Mouse (Mus musculus): ENCODE data around the gene Prss45. TPM values are rescaled to one million over a fixed set of nuclear protein-coding genes. Genes with fewer than 3 reads are reported as not detected.

The Prss45 gene
- 0.20 TPM in 1 of 2 replicates, not detected in the other for polyA plus RNA-seq (2015; fragmentation: Nextera tagmentation; extraction: Ambion mirVana)

DNA sequence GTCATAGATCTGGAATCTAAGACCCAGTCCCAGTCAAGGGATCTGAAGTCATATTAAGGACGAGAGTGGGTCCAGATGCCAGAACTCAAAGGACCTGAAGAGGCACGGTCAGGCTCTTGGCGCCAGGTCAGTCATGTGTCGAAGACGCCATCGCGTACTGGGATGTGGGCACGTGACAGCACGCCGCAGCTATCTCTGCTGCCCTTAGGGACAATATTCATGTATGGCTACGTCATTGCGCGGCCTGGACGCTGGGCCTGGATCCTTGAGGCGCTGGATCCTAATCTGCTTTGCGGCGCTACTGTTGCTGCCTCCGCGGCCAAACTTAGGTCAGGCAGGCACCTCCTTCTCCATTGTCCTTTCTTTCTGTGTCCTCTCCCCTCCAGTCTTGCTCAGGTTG lies at the start of gene Prss45:
Gene Prss45 (plus strand): TSS at position 178 of the 400 bp plus-strand sequence.
- H3K4me2 ChIP-seq (ENCODE audit: low read length), result no peak within 1 kb of the TSS
- H3K27me3 ChIP-seq (ENCODE audit: control insufficient read depth, insufficient read depth, low read depth, low read length), result no peaks in the 10 kb centered on the region
- no peaks in the 10 kb centered on the region for H3K9me3 ChIP-seq (replicated peaks; ENCODE audit: control insufficient read depth, low read length, poor library complexity, severe bottlenecking)
- WGBS, result 76% methylated on average over 19 of the region's 19 CpGs
- no peak for ATAC-seq
- no peaks in the 10 kb centered on the region for H3K36me3 ChIP-seq (ENCODE audit: control insufficient read depth, insufficient read depth, low read length)
- no peak within 1 kb of the TSS for H3K4me3 ChIP-seq (ENCODE audit: low read depth, low read length)
- no peak within 1 kb of the TSS for H3K9ac ChIP-seq (ENCODE audit: low read depth, low read length)
- H3K27ac ChIP-seq (ENCODE audit: low read length), result no peak within 1 kb of the TSS
- H3K4me1 ChIP-seq (ENCODE audit: control insufficient read depth, insufficient read depth, low read length), result no peaks in the 10 kb centered on the region

DNA sequence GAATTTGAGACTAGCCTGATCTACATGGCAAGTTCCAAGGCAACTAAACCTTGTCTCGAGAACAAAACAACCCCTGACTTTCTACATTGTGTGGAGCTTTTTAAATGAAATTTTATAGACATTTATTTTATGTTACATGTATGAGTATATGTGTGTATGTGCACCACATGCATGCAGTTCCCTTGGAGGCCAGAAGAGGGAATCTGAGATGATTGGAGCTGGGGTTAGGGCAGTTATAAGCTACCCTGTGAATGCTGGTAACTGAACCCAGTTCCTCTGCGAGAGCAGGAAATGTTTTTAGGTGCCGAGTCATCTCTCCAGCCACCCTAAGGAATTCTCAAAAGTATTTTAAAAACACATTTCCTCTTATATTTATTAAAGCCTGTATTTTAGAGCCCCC lies 46.2 kb upstream of the Prss45 start:
- H3K27ac ChIP-seq (ENCODE audit: low read length), result no peak overlapping the region
- H3K9ac ChIP-seq (ENCODE audit: low read depth, low read length), result no peak overlapping the region
- WGBS, result 90% methylated on average over 3 of the region's 3 CpGs
- H3K4me3 ChIP-seq (ENCODE audit: low read depth, low read length), result no peak overlapping the region
- H3K4me2 ChIP-seq (ENCODE audit: low read length), result no peak overlapping the region
- ATAC-seq, result no peak
- H3K4me1 ChIP-seq (ENCODE audit: control insufficient read depth, insufficient read depth, low read length), result no peaks in the 10 kb centered on the region
- no peaks in the 10 kb centered on the region for H3K27me3 ChIP-seq (ENCODE audit: control insufficient read depth, insufficient read depth, low read depth, low read length)
- 0 out of 2 replicates have a peak, but pooled peaks cover 2% of the 10 kb centered on the region for H3K9me3 ChIP-seq (replicated peaks; ENCODE audit: control insufficient read depth, low read length, poor library complexity, severe bottlenecking)
- H3K36me3 ChIP-seq (ENCODE audit: control insufficient read depth, insufficient read depth, low read length), result no peaks in the 10 kb centered on the region

DNA sequence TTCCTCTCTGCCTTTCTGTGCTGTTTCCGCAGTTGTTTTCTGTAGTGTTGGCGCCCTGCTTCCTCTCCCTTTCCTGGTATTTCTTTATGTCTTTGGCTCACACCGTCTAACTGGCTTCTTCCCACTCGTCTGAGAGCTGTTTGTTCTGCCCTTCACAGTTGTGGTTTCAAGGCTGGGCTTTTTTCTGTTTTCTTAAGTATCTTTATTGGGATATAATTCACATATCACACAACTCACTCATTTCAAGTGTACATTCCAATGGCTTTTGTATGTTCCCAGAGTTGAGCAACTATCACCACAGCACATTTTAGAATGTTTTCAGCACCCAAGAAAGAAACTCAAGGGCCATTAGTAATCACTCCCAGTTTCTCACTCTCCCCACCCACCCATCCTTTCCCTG lies 43.9 kb upstream of the Prss45 start:
- no peak for ATAC-seq
- Histone ChIP-seq H3K27ac (ENCODE audit: low read length) (no peak overlapping the region), H3K4me2 (ENCODE audit: low read length) (no peak overlapping the region), H3K27me3 (ENCODE audit: control insufficient read depth, insufficient read depth, low read depth, low read length) (no peaks in the 10 kb centered on the region), H3K4me1 (ENCODE audit: control insufficient read depth, insufficient read depth, low read length) (no peaks in the 10 kb centered on the region), H3K9me3 (replicated peaks; ENCODE audit: control insufficient read depth, low read length, poor library complexity, severe bottlenecking) (0 out of 2 replicates have a peak, but pooled peaks cover 2% of the 10 kb centered on the region), H3K36me3 (ENCODE audit: control insufficient read depth, insufficient read depth, low read length) (no peaks in the 10 kb centered on the region), H3K4me3 (ENCODE audit: low read depth, low read length) (no peak overlapping the region), H3K9ac (ENCODE audit: low read depth, low read length) (no peak overlapping the region)
- 83% methylated on average over 4 of the region's 4 CpGs for WGBS

DNA sequence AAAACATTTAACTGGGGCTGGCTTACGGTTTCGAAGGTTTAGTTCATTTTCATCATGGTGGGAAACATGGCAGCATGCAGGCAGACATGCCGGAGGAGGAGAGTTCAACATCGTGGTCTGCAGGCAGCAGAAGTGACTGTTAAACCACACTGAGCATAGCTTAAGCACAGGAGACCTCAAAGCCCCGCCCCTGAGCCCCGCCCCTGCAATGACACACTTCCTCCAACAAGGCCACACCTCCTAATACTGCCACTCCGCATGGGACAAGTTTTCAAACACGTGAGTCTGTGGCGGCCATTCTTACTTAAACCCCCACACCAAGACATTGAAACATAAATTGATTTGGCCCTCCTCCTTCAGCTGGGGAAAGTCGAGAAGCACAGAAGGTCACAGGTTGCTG lies 37.4 kb upstream of the Prss45 start:
- Histone ChIP-seq H3K4me2 (ENCODE audit: low read length) (no peak overlapping the region), H3K9me3 (replicated peaks; ENCODE audit: control insufficient read depth, low read length, poor library complexity, severe bottlenecking) (no peaks in the 10 kb centered on the region), H3K27me3 (ENCODE audit: control insufficient read depth, insufficient read depth, low read depth, low read length) (no peaks in the 10 kb centered on the region), H3K27ac (ENCODE audit: low read length) (no peak overlapping the region), H3K9ac (ENCODE audit: low read depth, low read length) (no peak overlapping the region), H3K4me3 (ENCODE audit: low read depth, low read length) (no peak overlapping the region), H3K36me3 (ENCODE audit: control insufficient read depth, insufficient read depth, low read length) (no peaks in the 10 kb centered on the region), H3K4me1 (ENCODE audit: control insufficient read depth, insufficient read depth, low read length) (no peaks in the 10 kb centered on the region)
- no peak for ATAC-seq
- 86% methylated on average over 10 of the region's 10 CpGs for WGBS

DNA sequence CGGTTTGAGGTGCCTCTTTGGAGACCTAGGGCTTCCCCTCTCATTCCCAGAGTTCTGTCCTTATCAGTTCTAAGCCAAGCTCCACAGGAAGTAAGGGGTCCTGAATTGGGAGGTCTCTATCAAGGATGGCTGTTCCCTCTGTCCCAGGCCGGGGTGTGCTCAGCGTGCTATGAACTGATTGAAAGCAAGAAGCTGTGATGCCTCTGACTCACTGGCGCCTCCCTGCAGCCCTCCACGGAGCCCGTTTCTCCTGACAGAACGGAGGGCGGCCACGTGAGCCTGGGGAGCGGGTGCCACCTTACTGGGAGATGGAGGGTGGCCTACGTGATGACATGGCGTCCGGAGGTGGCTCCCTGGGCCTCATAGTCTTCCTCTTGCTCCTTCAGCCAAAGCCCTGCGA lies 36.5 kb upstream of the Prss45 start, which contains the start of gene Prss42:
Gene Prss42 (plus strand): TSS at position 301 of the 400 bp plus-strand sequence.
- Histone ChIP-seq H3K4me2 (ENCODE audit: low read length) (no peak within 1 kb of the TSS), H3K27me3 (ENCODE audit: control insufficient read depth, insufficient read depth, low read depth, low read length) (no peaks in the 10 kb centered on the region), H3K9me3 (replicated peaks; ENCODE audit: control insufficient read depth, low read length, poor library complexity, severe bottlenecking) (no peaks in the 10 kb centered on the region), H3K4me1 (ENCODE audit: control insufficient read depth, insufficient read depth, low read length) (no peaks in the 10 kb centered on the region), H3K36me3 (ENCODE audit: control insufficient read depth, insufficient read depth, low read length) (no peaks in the 10 kb centered on the region), H3K9ac (ENCODE audit: low read depth, low read length) (no peak within 1 kb of the TSS), H3K27ac (ENCODE audit: low read length) (no peak within 1 kb of the TSS), H3K4me3 (ENCODE audit: low read depth, low read length) (no peak within 1 kb of the TSS)
- 90% methylated on average over 14 of the region's 14 CpGs for WGBS
- no peak for ATAC-seq

DNA sequence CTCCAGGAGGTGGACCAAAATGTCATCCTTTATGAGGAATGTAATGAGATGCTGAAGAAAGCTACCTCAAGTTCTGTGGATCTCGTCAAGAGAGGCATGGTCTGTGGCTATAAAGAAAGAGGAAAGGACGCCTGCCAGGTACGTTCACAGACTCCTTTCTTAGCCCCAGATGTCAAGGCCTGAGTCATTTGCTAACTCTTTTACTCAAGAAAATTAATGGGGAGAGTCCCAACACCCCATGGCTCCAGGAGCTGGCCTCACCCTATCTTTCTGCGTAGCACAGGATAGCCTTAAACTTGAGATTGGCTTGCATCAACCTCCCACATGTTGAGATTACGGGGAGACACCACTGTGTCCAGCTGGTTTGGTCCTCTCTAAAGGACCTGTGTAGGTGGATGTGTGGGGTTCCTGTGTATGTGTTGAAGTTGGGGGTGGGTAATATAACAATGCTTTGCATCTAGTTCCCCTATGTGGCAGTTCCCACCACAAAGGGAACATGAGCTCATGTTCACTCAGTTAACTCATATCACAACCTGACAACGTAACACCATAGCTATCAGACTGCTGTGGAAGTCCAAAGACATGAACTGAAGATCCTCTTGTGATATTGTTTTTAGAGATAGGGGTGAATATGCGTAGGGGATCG lies 33.4 kb upstream of the Prss45 start:
- Histone ChIP-seq H3K27me3 (ENCODE audit: control insufficient read depth, insufficient read depth, low read depth, low read length) (no peaks in the 10 kb centered on the region), H3K9me3 (replicated peaks; ENCODE audit: control insufficient read depth, low read length, poor library complexity, severe bottlenecking) (no peaks in the 10 kb centered on the region), H3K4me2 (ENCODE audit: low read length) (no peak overlapping the region), H3K4me3 (ENCODE audit: low read depth, low read length) (no peak overlapping the region), H3K36me3 (ENCODE audit: control insufficient read depth, insufficient read depth, low read length) (no peaks in the 10 kb centered on the region), H3K9ac (ENCODE audit: low read depth, low read length) (no peak overlapping the region), H3K27ac (ENCODE audit: low read length) (no peak overlapping the region), H3K4me1 (ENCODE audit: control insufficient read depth, insufficient read depth, low read length) (no peaks in the 10 kb centered on the region)
- ATAC-seq, result no peak
- WGBS, result 91% methylated on average over 8 of the region's 8 CpGs

DNA sequence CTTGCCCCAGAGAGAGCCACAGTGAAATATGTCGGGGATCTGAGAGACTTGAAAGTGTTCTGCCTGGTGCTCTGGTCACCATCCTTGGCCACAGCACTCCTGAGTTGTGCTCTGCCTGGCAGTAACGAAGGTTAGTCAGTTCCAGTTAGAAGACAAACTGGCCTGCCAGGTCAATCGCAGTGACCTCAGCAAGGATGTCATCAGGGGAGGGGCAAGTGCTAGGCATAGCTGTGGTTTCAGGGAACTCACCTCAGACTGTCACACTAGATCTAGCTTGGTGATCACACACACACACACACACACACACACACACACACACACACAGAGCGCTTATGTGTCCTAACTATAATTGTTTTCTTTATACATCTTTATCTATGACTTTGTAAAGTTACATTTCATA lies 31.1 kb upstream of the Prss45 start:
- Histone ChIP-seq H3K4me2 (ENCODE audit: low read length) (no peak overlapping the region), H3K36me3 (ENCODE audit: control insufficient read depth, insufficient read depth, low read length) (no peaks in the 10 kb centered on the region), H3K9ac (ENCODE audit: low read depth, low read length) (no peak overlapping the region), H3K4me1 (ENCODE audit: control insufficient read depth, insufficient read depth, low read length) (no peaks in the 10 kb centered on the region), H3K4me3 (ENCODE audit: low read depth, low read length) (no peak overlapping the region), H3K9me3 (replicated peaks; ENCODE audit: control insufficient read depth, low read length, poor library complexity, severe bottlenecking) (no peaks in the 10 kb centered on the region), H3K27me3 (ENCODE audit: control insufficient read depth, insufficient read depth, low read depth, low read length) (no peaks in the 10 kb centered on the region), H3K27ac (ENCODE audit: low read length) (no peak overlapping the region)
- ATAC-seq, result no peak
- 74% methylated on average over 4 of the region's 4 CpGs for WGBS

DNA sequence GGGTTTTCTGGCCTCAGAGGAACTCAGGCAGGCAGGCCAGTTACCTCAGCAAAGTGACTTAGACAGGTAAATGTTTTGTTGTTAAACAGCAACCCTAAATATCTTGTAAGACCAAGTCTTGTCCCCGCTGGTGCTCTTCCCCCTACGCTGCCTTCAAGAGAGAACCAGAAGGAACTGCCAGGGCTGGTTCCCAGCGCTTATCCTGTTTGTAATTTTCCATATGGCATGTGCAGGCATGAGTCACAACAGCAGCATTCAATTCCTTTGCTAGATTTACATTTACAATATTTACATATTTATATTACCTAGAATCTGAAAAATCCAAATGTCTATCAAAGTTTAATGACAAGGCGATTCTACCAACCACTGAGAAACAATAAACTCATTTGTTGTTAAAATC lies 24.3 kb upstream of the Prss45 start:
- no peaks in the 10 kb centered on the region for H3K9me3 ChIP-seq (replicated peaks; ENCODE audit: control insufficient read depth, low read length, poor library complexity, severe bottlenecking)
- no peak for ATAC-seq
- H3K27me3 ChIP-seq (ENCODE audit: control insufficient read depth, insufficient read depth, low read depth, low read length), result no peaks in the 10 kb centered on the region
- no peak overlapping the region for H3K9ac ChIP-seq (ENCODE audit: low read depth, low read length)
- H3K4me1 ChIP-seq (ENCODE audit: control insufficient read depth, insufficient read depth, low read length), result no peaks in the 10 kb centered on the region
- H3K4me3 ChIP-seq (ENCODE audit: low read depth, low read length), result no peak overlapping the region
- 91% methylated on average over 4 of the region's 4 CpGs for WGBS
- H3K27ac ChIP-seq (ENCODE audit: low read length), result no peak overlapping the region
- H3K36me3 ChIP-seq (ENCODE audit: control insufficient read depth, insufficient read depth, low read length), result no peaks in the 10 kb centered on the region
- no peak overlapping the region for H3K4me2 ChIP-seq (ENCODE audit: low read length)

DNA sequence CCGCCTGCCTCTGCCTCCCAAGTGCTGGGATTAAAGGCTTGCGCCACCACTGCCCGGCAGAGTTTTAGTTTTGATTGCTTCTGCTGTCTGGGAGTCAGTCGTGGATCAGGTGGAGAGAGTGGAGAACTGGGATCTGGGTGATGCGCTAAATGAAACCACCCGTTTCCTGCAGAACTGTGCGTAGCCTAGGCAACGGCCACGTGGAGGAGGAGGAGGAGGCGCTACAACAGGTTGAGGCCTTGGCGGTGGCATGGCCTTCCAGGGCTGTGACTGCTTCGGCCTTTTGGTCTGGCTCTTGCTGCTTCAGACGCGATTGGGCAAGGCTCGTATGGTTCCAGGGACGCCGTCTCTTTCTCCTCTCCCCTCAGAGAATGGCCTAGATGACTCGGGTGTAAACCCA lies 20.6 kb upstream of the Prss45 start, which contains the start of gene Prss44:
Gene Prss44 (plus strand): TSS at position 206 of the 400 bp plus-strand sequence.
- Histone ChIP-seq H3K36me3 (ENCODE audit: control insufficient read depth, insufficient read depth, low read length) (no peaks in the 10 kb centered on the region), H3K4me2 (ENCODE audit: low read length) (no peak within 1 kb of the TSS), H3K9ac (ENCODE audit: low read depth, low read length) (no peak within 1 kb of the TSS), H3K27me3 (ENCODE audit: control insufficient read depth, insufficient read depth, low read depth, low read length) (no peaks in the 10 kb centered on the region), H3K27ac (ENCODE audit: low read length) (no peak within 1 kb of the TSS), H3K4me1 (ENCODE audit: control insufficient read depth, insufficient read depth, low read length) (no peaks in the 10 kb centered on the region), H3K9me3 (replicated peaks; ENCODE audit: control insufficient read depth, low read length, poor library complexity, severe bottlenecking) (no peaks in the 10 kb centered on the region), H3K4me3 (ENCODE audit: low read depth, low read length) (no peak within 1 kb of the TSS)
- 70% methylated on average over 17 of the region's 18 CpGs for WGBS
- ATAC-seq, result no peak
